Mouse (Mus musculus) heart, embryonic 14.5 days (tissue): ENCODE measurements around the gene Hes3. TPM values are rescaled to one million over a fixed set of nuclear protein-coding genes. Genes with fewer than 3 reads are reported as not detected.

ENCODE experiments used
- ATAC-seq: fragments of 200-750 bp; cut with Nextera tagmentation; 2 replicates; pipeline ENCODE4 v1.8.0; 2017; ENCODE audit warnings: low read depth, moderate TSS enrichment; ENCODE audit not compliant: insufficient number of reproducible peaks, insufficient read depth, low FRiP score
- H3K27ac ChIP-seq, 2 experiments: fragments of 200-500 bp in 1 of 2; fragments of 300-500 bp in 1 of 2; sonication (generic) in 1 of 2; replicated peaks in 1 of 2; 2 replicates each; pipeline ENCODE4 v1.5.1; 2012 to 2014; ENCODE audit warnings: low read depth in 2 of 2, low read length in 2 of 2, control low read depth in 1 of 2, mild to moderate bottlenecking in 1 of 2, mixed read lengths in 1 of 2; ENCODE audit not compliant: control insufficient read depth in 1 of 2, insufficient read depth in 1 of 2
- H3K27me3 ChIP-seq: fragments of 300-500 bp; sonication (generic); 2 replicates; pipeline ENCODE4 v1.6.1; 2014; ENCODE audit warnings: mild to moderate bottlenecking, low read length, control low read depth; ENCODE audit not compliant: control insufficient read depth, insufficient read depth
- H3K36me3 ChIP-seq: fragments of 300-500 bp; sonication (generic); 2 replicates; pipeline ENCODE4 v1.6.1; 2014; ENCODE audit warnings: mild to moderate bottlenecking, control low read depth, low read length, mixed read lengths; ENCODE audit not compliant: control insufficient read depth, insufficient read depth
- H3K4me1 ChIP-seq, 2 experiments: fragments of 200-500 bp in 1 of 2; fragments of 300-500 bp in 1 of 2; sonication (generic) in 1 of 2; 2 replicates each; pipeline ENCODE4 v1.6.1; 2012 to 2014; ENCODE audit warnings: low read length in 2 of 2, control low read depth in 1 of 2, mixed read lengths in 1 of 2; ENCODE audit not compliant: control insufficient read depth in 2 of 2, insufficient read depth in 2 of 2
- H3K4me2 ChIP-seq: fragments of 300-500 bp; sonication (generic); 2 replicates; pipeline ENCODE4 v1.6.1; 2014; ENCODE audit warnings: mild to moderate bottlenecking, low read length
- H3K4me3 ChIP-seq, 2 experiments: fragments of 200-500 bp in 1 of 2; fragments of 300-500 bp in 1 of 2; sonication (generic) in 1 of 2; 2 replicates each; pipeline ENCODE4 v1.5.1; 2012 to 2014; ENCODE audit warnings: low read length in 2 of 2, mild to moderate bottlenecking in 2 of 2, control low read depth in 1 of 2, low read depth in 1 of 2, moderate library complexity in 1 of 2; ENCODE audit not compliant: control insufficient read depth in 1 of 2, insufficient read depth in 1 of 2
- H3K9ac ChIP-seq: fragments of 300-500 bp; sonication (generic); 2 replicates; pipeline ENCODE4 v1.6.1; 2014; ENCODE audit warnings: mild to moderate bottlenecking, low read length
- H3K9me3 ChIP-seq: fragments of 300-500 bp; sonication (generic); 2 replicates; pipeline ENCODE4 v1.6.1; 2016; ENCODE audit warnings: low read length, control low read depth; ENCODE audit not compliant: control insufficient read depth
- WGBS: fragments of 180-500 bp; shearing (Covaris S2); extraction: QIAGEN DNeasy Blood & Tissue Kit; methylation state at CpG from one replicate; pipeline ENCODE4 v1.1.7; 2014; 5-methylcytosine and 5-hydroxymethylcytosine counted together
- polyA plus RNA-seq: library from polyadenylated mRNA; unstranded; fragments of >200 nt; fragmentation: Nextera tagmentation; extraction: Ambion mirVana; gene quantifications from 2 replicates; pipeline ENCODE4 v1.2.1, GENCODE M21; 2014

The Hes3 gene
- polyA plus RNA-seq, 1 experiment from 2014 or later = not detected

GRCm38 (mm10) chr4:152317631-152318033, 26.2 kb upstream of the Hes3 start:
- Histone ChIP-seq H3K9ac (peak overlapping the region; percentile 85), H3K4me1 (peaks cover 21 to 50% of the 10 kb centered on the region in 2 experiments), H3K36me3 (peaks cover 6% of the 10 kb centered on the region; the same call in 1 of the 2 replicates), H3K4me3 (peak overlapping the region; percentile 49 to 58), H3K9me3 (no peaks in the 10 kb centered on the region), H3K4me2 (peak overlapping the region; percentile 88), H3K27ac (peak overlapping the region; percentile 98 to 99), H3K27me3 (peaks cover 40% of the 10 kb centered on the region)
- ATAC-seq = peak; percentile 69
- 25% methylated on average over 6 of the region's 6 CpGs for WGBS

GRCm38 (mm10) chr4:152315498-152316213, 24.2 kb upstream of the Hes3 start:
- peak overlapping the region; percentile 40 to 49 for H3K4me3 ChIP-seq
- H3K9me3 ChIP-seq = no peaks in the 10 kb centered on the region
- peaks cover 56% of the 10 kb centered on the region for H3K27me3 ChIP-seq
- peak overlapping the region; percentile 88 for H3K4me2 ChIP-seq
- H3K4me1 ChIP-seq = peaks cover 21 to 54% of the 10 kb centered on the region in 2 experiments
- ATAC-seq = no peak
- peak overlapping the region; percentile 85 for H3K9ac ChIP-seq
- peak overlapping the region in 1 of 2 experiments; percentile 1; a peak in 1 of 4 replicates for H3K27ac ChIP-seq
- 2% methylated on average over 43 of the region's 43 CpGs for WGBS
- peaks cover 25% of the 10 kb centered on the region for H3K36me3 ChIP-seq

DNA sequence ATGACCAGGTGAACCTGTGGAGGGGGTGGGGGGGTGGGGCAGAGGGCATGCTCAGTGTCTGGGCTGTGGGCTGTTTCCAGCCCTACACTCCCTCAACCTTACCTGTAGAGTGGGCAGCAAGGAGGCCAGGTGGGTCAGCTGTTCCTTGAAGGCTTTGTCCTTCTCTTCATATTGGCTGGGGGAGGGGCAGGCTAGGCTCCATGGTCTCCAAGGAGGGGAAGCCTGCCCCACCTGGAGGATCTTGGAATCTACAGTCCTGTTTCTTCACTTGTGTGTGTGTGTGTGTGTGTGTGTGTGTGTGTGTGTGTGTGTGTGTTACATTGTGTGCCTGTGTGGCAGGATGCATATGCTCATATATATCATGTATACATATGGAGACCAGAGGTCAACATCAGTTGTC, 22.5 kb upstream of the Hes3 start:
- H3K4me1 ChIP-seq = peaks cover 19 to 52% of the 10 kb centered on the region in 2 experiments
- peaks cover 41% of the 10 kb centered on the region for H3K36me3 ChIP-seq
- H3K9me3 ChIP-seq = no peaks in the 10 kb centered on the region
- peaks cover 56% of the 10 kb centered on the region for H3K27me3 ChIP-seq
- no peak overlapping the region for H3K9ac ChIP-seq
- H3K4me3 ChIP-seq = no peak overlapping the region
- no peak for ATAC-seq
- no peak overlapping the region for H3K4me2 ChIP-seq
- H3K27ac ChIP-seq = no peak overlapping the region

- ATAC-seq = 0 out of 2 replicates have a peak, but pooled peaks have one; percentile 9
Observed at GRCm38 (mm10) chr4:152313211-152313632, 21.8 kb upstream of the Hes3 start.

DNA sequence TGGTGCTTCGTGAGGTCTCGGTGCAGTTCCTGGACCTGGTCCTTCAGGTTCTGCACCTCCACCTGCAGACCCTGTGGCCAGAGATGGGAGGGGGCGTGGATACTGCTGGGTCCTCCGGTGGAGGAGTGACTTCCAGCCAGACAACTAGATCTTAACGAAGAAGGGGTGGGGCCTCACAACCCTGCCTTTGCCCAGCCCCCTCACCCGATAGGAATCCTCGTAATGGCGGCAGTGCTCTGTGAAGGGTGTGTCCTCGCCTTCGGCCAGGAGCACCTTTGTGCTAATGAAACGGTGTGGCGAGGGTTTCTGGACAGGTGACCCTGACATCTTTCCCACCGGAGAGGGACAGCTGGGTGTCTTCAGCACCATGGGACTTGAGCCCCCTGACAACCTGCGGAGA, 20.7 kb upstream of the Hes3 start:
- 26% methylated on average over 14 of the region's 14 CpGs for WGBS
- Histone ChIP-seq H3K27ac (no peak overlapping the region), H3K9ac (no peak overlapping the region), H3K36me3 (peaks cover 58% of the 10 kb centered on the region), H3K9me3 (no peaks in the 10 kb centered on the region), H3K4me3 (no peak overlapping the region), H3K27me3 (peaks cover 50% of the 10 kb centered on the region), H3K4me1 (peaks cover 15 to 38% of the 10 kb centered on the region in 2 experiments), H3K4me2 (no peak overlapping the region)
- ATAC-seq = no peak

More at GRCm38 (mm10) chr4:152313211-152313632, 21.8 kb upstream of the Hes3 start:
- Histone ChIP-seq H3K27me3 (peaks cover 56% of the 10 kb centered on the region), H3K4me2 (peak overlapping the region; percentile 64), H3K9ac (peak overlapping the region; percentile 51), H3K4me3 (peak overlapping the region; percentile 24 to 30), H3K9me3 (no peaks in the 10 kb centered on the region), H3K36me3 (peaks cover 48% of the 10 kb centered on the region), H3K27ac (no peak overlapping the region), H3K4me1 (peaks cover 19 to 46% of the 10 kb centered on the region in 2 experiments)
- 3% methylated on average over 29 of the region's 29 CpGs for WGBS

- Histone ChIP-seq H3K4me3 (no peak overlapping the region), H3K4me2 (no peak overlapping the region), H3K36me3 (peaks cover 97% of the 10 kb centered on the region), H3K27ac (no peak overlapping the region), H3K9ac (no peak overlapping the region), H3K9me3 (no peaks in the 10 kb centered on the region), H3K27me3 (peaks cover 16% of the 10 kb centered on the region), H3K4me1 (peaks cover 0 to 3% of the 10 kb centered on the region in 2 experiments; a peak in 2 of 4 replicates)
- ATAC-seq = no peak
- 69% methylated on average over 9 of the region's 9 CpGs for WGBS
Observed at GRCm38 (mm10) chr4:152307542-152307941, 16.1 kb upstream of the Hes3 start.

DNA sequence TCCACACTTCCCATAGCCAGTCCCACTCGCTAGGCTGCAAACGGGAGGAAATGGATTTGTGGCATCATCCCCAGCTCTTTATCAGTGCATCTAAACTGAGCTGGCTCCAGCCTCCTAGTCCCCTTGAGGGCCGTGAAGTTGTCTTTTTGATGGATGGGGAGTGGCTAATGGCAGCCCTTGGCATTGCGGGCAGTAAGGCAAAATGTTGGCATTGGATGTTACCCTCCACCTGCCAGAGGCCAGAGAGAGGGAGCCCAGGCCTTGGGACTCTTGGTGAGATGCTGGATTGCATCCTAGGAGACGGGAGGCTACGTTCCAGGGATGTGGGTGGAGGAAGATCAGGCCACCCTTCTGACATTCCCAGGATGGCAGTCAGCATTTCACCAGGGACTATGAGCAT, 14.5 kb upstream of the Hes3 start:
- no peak overlapping the region for H3K4me3 ChIP-seq
- H3K36me3 ChIP-seq = peaks cover 96% of the 10 kb centered on the region
- no peak overlapping the region for H3K27ac ChIP-seq
- ATAC-seq = no peak
- 79% methylated on average over 6 of the region's 6 CpGs for WGBS
- H3K9ac ChIP-seq = no peak overlapping the region
- 0 out of 2 replicates have a peak, but pooled peaks cover under 1% of the 10 kb centered on the region for H3K27me3 ChIP-seq
- no peak overlapping the region for H3K4me2 ChIP-seq
- H3K9me3 ChIP-seq = no peaks in the 10 kb centered on the region
- H3K4me1 ChIP-seq = no peaks in the 10 kb centered on the region
